Mouse (Mus musculus): Measurements from ENCODE around the gene Klhl2. TPM values are rescaled to one million over a fixed set of nuclear protein-coding genes. Genes with fewer than 3 reads are reported as not detected.

Klhl2 gene
- total and polyA plus RNA-seq, 2 experiments: 11.4 to 31.0 TPM

DNA sequence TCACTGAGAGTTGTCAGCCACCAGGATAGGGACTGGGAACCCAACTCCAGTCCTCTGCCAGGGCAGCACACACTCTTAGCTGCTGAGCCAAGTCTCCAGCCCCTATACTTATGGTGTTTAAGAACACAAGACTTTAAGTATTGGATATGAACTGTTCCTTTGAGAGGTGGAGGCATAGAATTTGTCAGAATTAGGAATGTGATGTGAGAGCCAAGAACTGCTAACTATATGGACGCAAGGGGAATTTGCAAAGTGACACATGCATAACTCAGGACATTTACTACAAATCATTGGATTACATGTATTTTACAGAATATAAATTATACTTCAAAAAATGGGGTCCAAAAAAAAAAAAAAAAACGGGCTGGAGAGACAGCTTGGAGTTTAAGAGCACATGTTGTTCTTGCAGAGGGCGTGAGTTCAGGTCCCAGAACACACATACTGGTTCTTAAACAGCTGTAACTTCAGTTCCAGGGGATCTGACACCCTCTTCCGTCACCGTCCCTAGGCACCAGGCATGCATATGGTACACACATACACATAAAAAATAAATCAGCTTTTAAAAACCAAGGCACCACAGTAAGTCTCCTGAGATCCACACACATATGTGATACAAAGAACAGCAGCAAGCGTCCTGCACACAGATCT, 14.2 kb downstream of the Klhl2 start:
- H3K27me3 ChIP-seq (ENCODE audit: control insufficient read depth, insufficient read depth, low read length): no peaks in the 10 kb centered on the region
- H3K79me2 ChIP-seq (ENCODE audit: control insufficient read depth, insufficient read depth, low read length): peaks cover 32% of the 10 kb centered on the region; the same call in 1 of the 2 replicates
- peaks cover 7% of the 10 kb centered on the region; the same call in 1 of the 2 replicates for H3K36me3 ChIP-seq (ENCODE audit: control insufficient read depth, insufficient read depth, low read length)
- 90% methylated on average over 6 of the region's 6 CpGs for WGBS
- H3K4me1 ChIP-seq (ENCODE audit: control insufficient read depth, insufficient read depth, low read length): no peaks in the 10 kb centered on the region
- no peak for TF ChIP-seq CTCF (IDR thresholded peaks at IDR 0.05; ENCODE audit: low read depth, low read length)
- TF ChIP-seq POLR2A (IDR thresholded peaks at IDR 0.05; ENCODE audit: extremely low read depth, insufficient read depth, low read length): no peak
- no peak overlapping the region for H3K27ac ChIP-seq (replicated peaks; ENCODE audit: insufficient read depth, low read depth, low read length)
- no peak for DNase-seq (ENCODE audit: extremely low read depth, low read depth, low spot score)
- H3K4me3 ChIP-seq (ENCODE audit: insufficient read depth, low read depth, low read length): no peak overlapping the region
- H3K9ac ChIP-seq (ENCODE audit: low read depth, low read length): no peak overlapping the region

DNA sequence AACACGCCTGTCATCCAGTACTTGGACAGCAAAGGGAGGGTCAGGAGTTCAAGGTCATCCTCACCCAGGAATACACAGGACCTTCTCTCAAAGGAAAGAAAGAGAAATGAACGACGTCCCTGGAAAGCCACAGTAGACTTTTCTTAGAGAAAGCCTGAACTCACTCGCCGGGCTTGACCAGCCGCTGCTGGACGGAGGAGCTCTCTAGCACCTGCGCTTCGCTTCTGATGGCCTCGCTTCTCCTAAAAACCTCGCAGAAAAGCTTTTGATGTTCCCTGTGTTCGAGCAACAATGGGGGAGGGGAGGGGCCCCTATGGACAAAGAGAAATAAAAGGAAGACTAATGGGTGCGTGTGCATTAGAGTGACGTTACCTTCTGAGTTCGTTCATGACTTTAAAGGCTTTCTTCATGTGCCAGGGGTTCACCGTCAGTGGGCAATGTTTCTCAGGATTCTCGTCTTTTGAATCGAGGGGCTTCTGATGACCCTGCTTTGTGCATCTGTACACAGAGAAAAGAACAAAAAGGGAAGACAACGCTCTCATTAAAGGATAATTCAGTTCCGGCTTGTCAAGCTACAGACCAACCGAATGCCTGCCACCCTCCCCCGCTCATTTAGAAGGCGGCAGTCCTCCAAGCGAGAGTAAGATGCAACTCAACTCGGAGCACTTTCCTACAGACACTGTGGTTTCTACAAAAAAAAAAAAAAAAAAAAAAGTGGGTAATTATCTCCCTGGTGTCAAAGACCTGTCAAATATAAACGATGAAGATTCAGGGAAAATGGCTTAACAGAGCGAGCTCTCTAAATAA, 15.5 kb downstream of the Klhl2 start:
- Histone ChIP-seq H3K27me3 (ENCODE audit: control insufficient read depth, insufficient read depth, low read length) (no peaks in the 10 kb centered on the region), H3K27ac (replicated peaks; ENCODE audit: insufficient read depth, low read depth, low read length) (no peak overlapping the region), H3K36me3 (ENCODE audit: control insufficient read depth, insufficient read depth, low read length) (peaks cover 7% of the 10 kb centered on the region; the same call in 1 of the 2 replicates), H3K4me3 (ENCODE audit: insufficient read depth, low read depth, low read length) (no peak overlapping the region), H3K79me2 (ENCODE audit: control insufficient read depth, insufficient read depth, low read length) (peaks cover 25% of the 10 kb centered on the region; the same call in 1 of the 2 replicates), H3K4me1 (ENCODE audit: control insufficient read depth, insufficient read depth, low read length) (no peaks in the 10 kb centered on the region), H3K9ac (ENCODE audit: low read depth, low read length) (no peak overlapping the region)
- DNase-seq (ENCODE audit: extremely low read depth, low read depth, low spot score): no peak
- no peak for TF ChIP-seq CTCF (IDR thresholded peaks at IDR 0.05; ENCODE audit: low read depth, low read length)
- 84% methylated on average over 27 of the region's 27 CpGs for WGBS

DNA sequence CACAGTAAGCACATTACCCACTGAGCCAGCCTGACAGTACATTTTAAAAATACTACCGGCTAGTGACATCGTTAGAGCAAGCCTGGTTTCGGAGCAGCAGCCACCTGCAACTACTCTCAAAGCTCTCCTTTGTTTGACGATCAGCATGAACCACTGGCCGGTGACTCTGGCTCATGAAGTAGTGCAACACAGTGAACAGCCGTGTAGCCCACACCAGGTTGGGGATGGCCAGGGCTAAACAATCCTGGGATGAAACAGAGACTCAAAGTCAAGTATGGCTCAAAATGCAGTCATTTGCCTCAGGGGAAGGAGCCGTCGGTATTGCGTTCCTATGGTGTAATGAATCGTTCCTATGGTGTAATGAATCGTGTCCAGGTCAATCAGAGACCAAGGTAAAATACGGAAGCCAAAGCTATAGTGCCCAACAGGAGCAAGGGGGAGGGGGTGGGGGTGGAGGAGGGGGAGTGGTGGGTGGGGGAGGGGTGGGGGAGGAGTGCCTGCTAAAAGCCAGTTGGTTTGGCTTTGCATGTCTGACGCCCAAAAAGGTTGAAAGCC, 17.2 kb downstream of the Klhl2 start:
- 93% methylated on average over 13 of the region's 13 CpGs for WGBS

DNA sequence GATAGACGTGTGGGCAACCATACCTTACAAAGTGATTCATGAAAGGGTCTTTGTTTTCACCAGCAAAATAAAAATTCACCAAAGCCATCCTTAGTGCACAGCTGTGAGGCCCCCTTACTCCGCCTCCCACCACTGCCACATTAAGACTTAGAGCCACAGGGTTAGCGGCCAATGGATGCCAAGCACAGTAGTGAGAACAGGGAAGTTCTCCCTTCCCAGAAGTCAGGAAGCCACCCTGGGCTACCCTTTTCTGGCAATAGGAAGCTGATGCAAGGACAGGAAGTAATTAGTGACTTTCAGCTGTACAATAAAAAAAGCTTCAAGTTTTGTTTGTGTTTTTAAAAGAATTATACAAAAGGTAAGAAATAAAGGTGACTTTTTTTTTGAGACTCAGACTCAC, 18.2 kb downstream of the Klhl2 start:
- Histone ChIP-seq H3K36me3 (ENCODE audit: control insufficient read depth, insufficient read depth, low read length) (peaks cover 7% of the 10 kb centered on the region; the same call in 1 of the 2 replicates), H3K79me2 (ENCODE audit: control insufficient read depth, insufficient read depth, low read length) (peaks cover 12% of the 10 kb centered on the region; the same call in 1 of the 2 replicates), H3K27ac (replicated peaks; ENCODE audit: insufficient read depth, low read depth, low read length) (no peak overlapping the region), H3K4me3 (ENCODE audit: insufficient read depth, low read depth, low read length) (no peak overlapping the region), H3K9ac (ENCODE audit: low read depth, low read length) (no peak overlapping the region), H3K27me3 (ENCODE audit: control insufficient read depth, insufficient read depth, low read length) (no peaks in the 10 kb centered on the region), H3K4me1 (ENCODE audit: control insufficient read depth, insufficient read depth, low read length) (peaks cover 3% of the 10 kb centered on the region; the same call in 1 of the 2 replicates)
- no peak for DNase-seq (ENCODE audit: extremely low read depth, low read depth, low spot score)
- WGBS: 84% methylated on average over 3 of the region's 3 CpGs
- TF ChIP-seq POLR2A (IDR thresholded peaks at IDR 0.05; ENCODE audit: extremely low read depth, insufficient read depth, low read length) (no peak), CTCF (IDR thresholded peaks at IDR 0.05; ENCODE audit: low read depth, low read length) (no peak)

More for the DNA sequence above, 17.2 kb downstream of the Klhl2 start:
- H3K4me1 ChIP-seq (ENCODE audit: control insufficient read depth, insufficient read depth, low read length): no peaks in the 10 kb centered on the region
- TF ChIP-seq CTCF (IDR thresholded peaks at IDR 0.05; ENCODE audit: low read depth, low read length): no peak
- TF ChIP-seq POLR2A (IDR thresholded peaks at IDR 0.05; ENCODE audit: extremely low read depth, insufficient read depth, low read length): no peak
- no peak overlapping the region for H3K9ac ChIP-seq (ENCODE audit: low read depth, low read length)
- H3K36me3 ChIP-seq (ENCODE audit: control insufficient read depth, insufficient read depth, low read length): peaks cover 7% of the 10 kb centered on the region; the same call in 1 of the 2 replicates
- H3K79me2 ChIP-seq (ENCODE audit: control insufficient read depth, insufficient read depth, low read length): peaks cover 12% of the 10 kb centered on the region; the same call in 1 of the 2 replicates
- no peak overlapping the region for H3K4me3 ChIP-seq (ENCODE audit: insufficient read depth, low read depth, low read length)
- no peaks in the 10 kb centered on the region for H3K27me3 ChIP-seq (ENCODE audit: control insufficient read depth, insufficient read depth, low read length)
- no peak overlapping the region for H3K27ac ChIP-seq (replicated peaks; ENCODE audit: insufficient read depth, low read depth, low read length)
- DNase-seq (ENCODE audit: extremely low read depth, low read depth, low spot score): no peak

DNA sequence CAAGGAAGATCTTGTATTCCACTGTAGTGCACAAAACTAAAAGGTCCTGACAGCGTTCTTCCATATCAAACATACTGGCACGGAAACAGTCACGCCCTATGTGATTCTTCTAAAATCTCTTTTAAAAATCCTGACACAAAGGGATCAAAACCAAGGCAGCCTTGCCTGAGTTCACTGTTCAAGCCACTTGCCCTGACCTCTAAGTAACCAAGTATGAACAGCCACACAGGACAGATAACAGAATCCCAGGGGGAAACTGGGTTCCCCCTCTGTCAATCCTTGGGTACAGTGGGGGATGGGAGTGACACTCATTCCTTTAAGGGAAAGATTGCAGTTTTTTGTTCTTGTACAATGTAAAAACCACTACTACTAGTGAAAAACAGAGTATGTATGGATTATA, 19.9 kb downstream of the Klhl2 start:
- H3K36me3 ChIP-seq (ENCODE audit: control insufficient read depth, insufficient read depth, low read length): peaks cover 7% of the 10 kb centered on the region; the same call in 1 of the 2 replicates
- TF ChIP-seq POLR2A (IDR thresholded peaks at IDR 0.05; ENCODE audit: extremely low read depth, insufficient read depth, low read length) (no peak), CTCF (IDR thresholded peaks at IDR 0.05; ENCODE audit: low read depth, low read length) (no peak)
- H3K27ac ChIP-seq (replicated peaks; ENCODE audit: insufficient read depth, low read depth, low read length): no peak overlapping the region
- H3K4me1 ChIP-seq (ENCODE audit: control insufficient read depth, insufficient read depth, low read length): peaks cover 3% of the 10 kb centered on the region; the same call in 1 of the 2 replicates
- H3K27me3 ChIP-seq (ENCODE audit: control insufficient read depth, insufficient read depth, low read length): no peaks in the 10 kb centered on the region
- WGBS: 83% methylated on average over 3 of the region's 3 CpGs
- no peak overlapping the region for H3K4me3 ChIP-seq (ENCODE audit: insufficient read depth, low read depth, low read length)
- no peak overlapping the region for H3K9ac ChIP-seq (ENCODE audit: low read depth, low read length)
- no peak for DNase-seq (ENCODE audit: extremely low read depth, low read depth, low spot score)
- peaks cover 12% of the 10 kb centered on the region; the same call in 1 of the 2 replicates for H3K79me2 ChIP-seq (ENCODE audit: control insufficient read depth, insufficient read depth, low read length)
